24 mouse cellular contexts compared by ENCODE assay signal in the genomic region with DNA sequence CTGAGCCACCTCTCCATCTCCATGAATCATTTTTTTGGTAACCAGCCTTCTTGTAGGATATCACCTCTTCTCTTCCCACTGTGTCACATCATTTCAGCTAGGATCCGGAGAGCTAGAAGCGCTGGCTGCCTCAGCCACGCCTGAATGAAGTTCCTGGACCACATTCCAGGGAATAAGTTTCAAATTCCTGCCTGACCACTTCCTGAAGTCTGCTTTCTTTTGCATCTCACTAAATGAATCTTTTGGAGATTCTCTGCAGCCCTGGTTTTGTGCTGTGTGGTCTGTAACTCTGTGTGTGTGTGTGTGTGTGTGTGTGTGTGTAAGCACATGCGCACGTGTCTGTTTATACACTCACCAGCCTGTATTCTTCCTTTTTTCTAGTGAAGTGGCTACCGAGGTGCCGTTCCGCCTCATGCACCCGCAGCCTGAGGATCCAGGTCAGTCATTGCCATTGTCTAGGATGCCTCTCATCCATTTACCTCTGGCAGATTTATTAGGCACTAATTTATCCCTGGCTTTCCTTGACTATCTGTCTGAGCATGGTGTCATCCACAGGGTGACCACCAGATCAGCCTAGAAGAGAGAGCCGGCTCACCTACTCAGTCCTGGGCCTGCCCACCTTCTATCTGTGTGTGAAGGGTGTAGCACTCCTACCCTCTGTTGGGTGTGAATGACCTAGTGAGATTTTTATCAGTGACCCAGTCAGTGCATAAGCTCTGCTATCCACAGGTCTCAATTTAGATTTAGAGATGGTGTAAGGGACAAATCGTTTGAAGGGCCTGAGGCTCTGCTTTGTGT. TPM values are rescaled to one million over a fixed set of nuclear protein-coding genes. Genes with fewer than 3 reads are reported as not detected.
DNase-seq lines count a peak whose midpoint lies in the region; ATAC-seq and TF ChIP-seq lines count a peak whose summit lies in the region.
"Had no signal": no experiment of that assay in that cellular context is flagged by ENCODE, and none has a peak within 500 bp of the region (broad histone marks: within the 10 kb centered on the region; RNA-seq: fewer than 3 reads in every experiment).

No protein-coding gene starts in this region.

- H3K4me1 ChIP-seq in kidney, postnatal 0 days (replicated peaks; ENCODE audit: insufficient read depth, low read length), result no peaks in the 10 kb centered on the region
- H3K4me1 ChIP-seq in intestine, postnatal 0 days (replicated peaks; ENCODE audit: control insufficient read depth, insufficient read depth, low read length), result no peaks in the 10 kb centered on the region
- H3K4me1 ChIP-seq: forebrain, embryonic 13.5 days; hindbrain, embryonic 12.5 days; liver, embryonic 15.5 days had no signal

- no peak for TF ChIP-seq CTCF in kidney, postnatal 0 days (IDR thresholded peaks at IDR 0.05; ENCODE audit: low read depth)
- TF ChIP-seq CTCF in intestine, postnatal 0 days (IDR thresholded peaks at IDR 0.05; ENCODE audit: low read depth), result no peak

- H3K9me3 ChIP-seq in kidney, postnatal 0 days (replicated peaks; ENCODE audit: low read length), result no peaks in the 10 kb centered on the region
- no peaks in the 10 kb centered on the region for H3K9me3 ChIP-seq in intestine, postnatal 0 days (ENCODE audit: control insufficient read depth)
- H3K9me3 ChIP-seq: forebrain, embryonic 13.5 days; G1E; hindbrain, embryonic 12.5 days; limb, embryonic 10.5 days; liver, embryonic 15.5 days had no signal

- H3K9ac ChIP-seq in kidney, postnatal 0 days (ENCODE audit: low read depth, low read length), result no peak overlapping the region
- H3K9ac ChIP-seq in intestine, postnatal 0 days (ENCODE audit: low read depth, low read length), result no peak overlapping the region
- H3K9ac ChIP-seq: forebrain, embryonic 13.5 days; hindbrain, embryonic 12.5 days; liver, embryonic 15.5 days had no signal

- no peaks in the 10 kb centered on the region for H3K36me3 ChIP-seq in kidney, postnatal 0 days (ENCODE audit: insufficient read depth, low read length)
- H3K36me3 ChIP-seq in splenic B cell, adult 2 months (ENCODE audit: control insufficient read depth, insufficient read depth, low read length, poor library complexity, severe bottlenecking), result no peaks in the 10 kb centered on the region; the same call in 1 of the 2 replicates
- no peaks in the 10 kb centered on the region for H3K36me3 ChIP-seq in intestine, postnatal 0 days (ENCODE audit: control insufficient read depth, insufficient read depth)
- H3K36me3 ChIP-seq: G1E; hindbrain, embryonic 12.5 days; limb, embryonic 10.5 days; liver, embryonic 15.5 days had no signal

- DNase-seq in embryo, embryonic 10 days (ENCODE audit: low spot score), result peak; percentile 2
- no peak for DNase-seq in embryo, embryonic 9.5 days (ENCODE audit: extremely low spot score)
- peak; percentile 71 for DNase-seq in kidney, postnatal 0 days (ENCODE audit: low spot score)
- no peak for DNase-seq in kidney, adult 9 months
- DNase-seq in ZHBTc4 (ENCODE audit: low read depth, low spot score), result peak; percentile 10
- DNase-seq in splenic B cell, adult 2 months (ENCODE audit: low read depth, low spot score), result peak; percentile 44
- DNase-seq in frontal cortex, adult 2 months (ENCODE audit: extremely low spot score in 1 of 2, low spot score in 1 of 2), result no peak
- DNase-seq: adrenal gland, postnatal 25 days; cerebellum, adult 8-10 months; gastrocnemius, postnatal 25 days; heart, adult 2 months; kidney, adult 11 months; liver; right cerebral cortex, postnatal 14 days; thymus, postnatal 14 days had no signal

- WGBS in kidney, postnatal 0 days, result 27% methylated on average over 11 of the region's 11 CpGs
- WGBS in intestine, postnatal 0 days, result 50% methylated on average over 11 of the region's 11 CpGs

- H3K27me3 ChIP-seq in kidney, postnatal 0 days (ENCODE audit: insufficient read depth, low read length), result no peaks in the 10 kb centered on the region
- no peaks in the 10 kb centered on the region for H3K27me3 ChIP-seq in splenic B cell, adult 2 months (ENCODE audit: control insufficient read depth, insufficient read depth, low read length, poor library complexity, severe bottlenecking)
- H3K27me3 ChIP-seq in intestine, postnatal 0 days (replicated peaks; ENCODE audit: control insufficient read depth, insufficient read depth, low read length), result no peaks in the 10 kb centered on the region
- H3K27me3 ChIP-seq: CH12.LX; forebrain, embryonic 13.5 days; hindbrain, embryonic 12.5 days; liver, embryonic 15.5 days had no signal

- ATAC-seq in kidney, postnatal 0 days (replicated peaks; ENCODE audit: low FRiP score, low read depth), result peak; percentile 57; the same call in 1 of the 2 replicates
- no peak for ATAC-seq in intestine, postnatal 0 days
- ATAC-seq: forebrain, embryonic 13.5 days; midbrain, embryonic 16.5 days had no signal

- H3K4me3 ChIP-seq in kidney, postnatal 0 days (replicated peaks; ENCODE audit: low read depth, low read length), result no peak overlapping the region
- no peak overlapping the region for H3K4me3 ChIP-seq in intestine, postnatal 0 days (ENCODE audit: low read depth, low read length)
- H3K4me3 ChIP-seq: forebrain, embryonic 13.5 days; heart, adult 2 months; hindbrain, embryonic 12.5 days; limb, embryonic 10.5 days; liver, embryonic 15.5 days had no signal

- H3K27ac ChIP-seq in kidney, postnatal 0 days, result no peak overlapping the region
- no peak overlapping the region for H3K27ac ChIP-seq in intestine, postnatal 0 days (ENCODE audit: low read depth, low read length)
- H3K27ac ChIP-seq: forebrain, embryonic 13.5 days; heart, adult 2 months; hindbrain, embryonic 12.5 days; limb, embryonic 10.5 days; liver, embryonic 15.5 days; macrophage had no signal

- H3K4me2 ChIP-seq in kidney, postnatal 0 days (ENCODE audit: low read length), result no peak overlapping the region
- H3K4me2 ChIP-seq in intestine, postnatal 0 days (replicated peaks; ENCODE audit: low read depth), result no peak overlapping the region
- H3K4me2 ChIP-seq: forebrain, embryonic 13.5 days; hindbrain, embryonic 12.5 days; liver, embryonic 15.5 days had no signal

RNA-seq across cellular contexts. Expression of a gene that starts 12.5 kb away (rescaled TPM):
- 19.3 and 19.8 TPM in 2 replicates for polyA plus RNA-seq in kidney, postnatal 0 days (2015; fragmentation: Nextera tagmentation; extraction: Ambion mirVana)
- 57.6 and 73.7 TPM in 2 replicates for polyA plus RNA-seq in frontal cortex, adult 2 months (2012; rRNA removed)
- 20.2 and 24.1 TPM in 2 replicates for polyA plus RNA-seq in intestine, postnatal 0 days (2015; fragmentation: Nextera tagmentation; extraction: Ambion mirVana)

RNA-seq across cellular contexts. Expression of a gene that starts 37.1 kb away (rescaled TPM):
- 0.57 and 0.68 TPM in 2 replicates for polyA plus RNA-seq in kidney, postnatal 0 days (2015; fragmentation: Nextera tagmentation; extraction: Ambion mirVana)
- 3.6 and 4.5 TPM in 2 replicates for polyA plus RNA-seq in frontal cortex, adult 2 months (2012; rRNA removed)
- polyA plus RNA-seq in intestine, postnatal 0 days (2015; fragmentation: Nextera tagmentation; extraction: Ambion mirVana), result 0.18 and 0.37 TPM in 2 replicates
- polyA plus RNA-seq: G1E had no signal

Comparison
In these comparisons a context has a peak if more than half of its experiments do, and no peak if none do; other contexts are left out.
1. DNase-seq: peak in embryo, embryonic 10 days (single experiment), kidney, postnatal 0 days (single experiment), ZHBTc4 (single experiment) and splenic B cell, adult 2 months (single experiment); none in embryo, embryonic 9.5 days (single experiment), kidney, adult 9 months (single experiment) and frontal cortex, adult 2 months (0 of 2).